Mouse (Mus musculus) liver, embryonic 11.5 days (tissue): ENCODE results near the gene Mrpl43. TPM values are rescaled to one million over a fixed set of nuclear protein-coding genes. Genes with fewer than 3 reads are reported as not detected.

Source experiments
- ATAC-seq: fragments of 200-750 bp; cut with Nextera tagmentation; replicated peaks from 2 replicates; pipeline ENCODE4 v1.8.0; 2017; ENCODE audit warnings: moderate number of reproducible peaks, mild to moderate bottlenecking, moderate TSS enrichment, moderate library complexity; ENCODE audit not compliant: low FRiP score
- DNase-seq: peaks from one replicate; pipeline ENCODE4 v3.0.0-alpha.2; 2017; ENCODE audit warnings: low spot score
- H3K27ac ChIP-seq: fragments of 300-500 bp; sonication (generic); 2 replicates; pipeline ENCODE4 v1.5.1; 2014; ENCODE audit warnings: mild to moderate bottlenecking, low read depth, low read length, control low read depth
- H3K27me3 ChIP-seq: fragments of 300-500 bp; sonication (generic); replicated peaks from 2 replicates; pipeline ENCODE4 v1.6.1; 2014; ENCODE audit warnings: low read length, mixed read lengths; ENCODE audit not compliant: control insufficient read depth, insufficient read depth
- H3K36me3 ChIP-seq: fragments of 300-500 bp; sonication (generic); 2 replicates; pipeline ENCODE4 v1.6.1; 2014; ENCODE audit warnings: mild to moderate bottlenecking, low read length, moderate library complexity, mixed read lengths; ENCODE audit not compliant: control insufficient read depth, insufficient read depth
- H3K4me1 ChIP-seq: fragments of 300-500 bp; sonication (generic); replicated peaks from 2 replicates; pipeline ENCODE4 v1.6.1; 2014; ENCODE audit warnings: low read length, mixed read lengths; ENCODE audit not compliant: control insufficient read depth, insufficient read depth
- H3K4me2 ChIP-seq: fragments of 300-500 bp; sonication (generic); 2 replicates; pipeline ENCODE4 v1.6.1; 2014; ENCODE audit warnings: mild to moderate bottlenecking, control low read depth, moderate library complexity
- H3K4me3 ChIP-seq: fragments of 300-500 bp; sonication (generic); 2 replicates; pipeline ENCODE4 v1.5.1; 2014; ENCODE audit warnings: low read depth, low read length, control low read depth
- H3K9ac ChIP-seq: fragments of 300-500 bp; sonication (generic); 2 replicates; pipeline ENCODE4 v1.6.1; 2014; ENCODE audit warnings: low read depth, low read length, control low read depth
- H3K9me3 ChIP-seq: fragments of 300-500 bp; sonication (generic); 2 replicates; pipeline ENCODE4 v1.6.1; 2016; ENCODE audit warnings: low read length, inconsistent platforms, mixed read lengths; ENCODE audit not compliant: control insufficient read depth
- WGBS: fragments of 180-500 bp; shearing (Covaris S2); extraction: QIAGEN DNeasy Blood & Tissue Kit; methylation state at CpG from one replicate; pipeline ENCODE4 v1.1.7; 2014; 5-methylcytosine and 5-hydroxymethylcytosine counted together
- polyA plus RNA-seq: library from polyadenylated mRNA; unstranded; fragments of >200 nt; fragmentation: Nextera tagmentation; extraction: Ambion mirVana; gene quantifications from 2 replicates; pipeline ENCODE4 v1.2.1, GENCODE M21; 2014

The Mrpl43 gene
- polyA plus RNA-seq, 1 experiment from 2014 or later, result 65.3 TPM

DNA sequence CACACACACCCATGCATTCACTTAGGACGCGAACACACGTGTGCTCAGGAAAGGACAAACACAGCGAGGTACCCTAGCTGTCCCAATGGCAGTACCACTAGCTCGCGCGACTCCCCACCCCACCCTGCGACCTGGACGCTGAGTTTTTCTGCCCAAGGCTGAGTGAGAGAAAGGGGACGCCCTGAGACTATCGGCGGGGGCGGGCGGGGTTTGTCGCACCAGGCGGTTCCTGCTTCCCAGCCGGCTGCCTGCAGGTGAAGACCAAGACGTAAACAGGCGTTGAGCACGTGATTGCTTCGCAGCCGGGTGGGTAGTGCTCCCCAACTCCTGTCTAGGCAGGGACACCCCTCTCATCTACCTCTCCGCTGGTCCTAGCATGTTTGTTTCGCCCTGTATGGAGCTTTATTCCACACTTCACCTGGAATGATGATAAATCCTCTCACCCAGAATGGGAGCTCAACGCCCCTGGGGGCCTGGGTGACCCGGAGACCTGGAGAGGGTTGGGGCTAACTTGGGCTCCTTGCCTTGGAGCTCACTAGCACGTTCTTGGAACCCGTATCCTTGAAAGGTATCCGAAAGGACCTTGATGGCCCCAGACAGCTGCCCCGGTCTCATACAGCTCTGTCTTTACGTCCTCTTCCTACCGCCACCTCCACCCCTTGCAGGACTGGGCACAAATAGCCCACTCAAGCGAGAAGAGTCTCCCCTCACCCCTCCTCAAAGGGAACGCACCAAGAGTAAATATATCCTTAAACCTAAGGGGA, 9.5 kb upstream of the Mrpl43 start:
- peak overlapping the region; percentile 83 for H3K9ac ChIP-seq
- WGBS, result under 1% methylated on average over 34 of the region's 34 CpGs
- DNase-seq (peak; percentile 65), ATAC-seq (peak; percentile 39)
- peaks cover 48% of the 10 kb centered on the region for H3K4me1 ChIP-seq
- no peaks in the 10 kb centered on the region for H3K27me3 ChIP-seq
- H3K9me3 ChIP-seq, result no peaks in the 10 kb centered on the region
- peaks cover 18% of the 10 kb centered on the region for H3K36me3 ChIP-seq
- peak overlapping the region; percentile 87 for H3K27ac ChIP-seq
- H3K4me3 ChIP-seq, result peak overlapping the region; percentile 70
- H3K4me2 ChIP-seq, result peak overlapping the region; percentile 99

DNA sequence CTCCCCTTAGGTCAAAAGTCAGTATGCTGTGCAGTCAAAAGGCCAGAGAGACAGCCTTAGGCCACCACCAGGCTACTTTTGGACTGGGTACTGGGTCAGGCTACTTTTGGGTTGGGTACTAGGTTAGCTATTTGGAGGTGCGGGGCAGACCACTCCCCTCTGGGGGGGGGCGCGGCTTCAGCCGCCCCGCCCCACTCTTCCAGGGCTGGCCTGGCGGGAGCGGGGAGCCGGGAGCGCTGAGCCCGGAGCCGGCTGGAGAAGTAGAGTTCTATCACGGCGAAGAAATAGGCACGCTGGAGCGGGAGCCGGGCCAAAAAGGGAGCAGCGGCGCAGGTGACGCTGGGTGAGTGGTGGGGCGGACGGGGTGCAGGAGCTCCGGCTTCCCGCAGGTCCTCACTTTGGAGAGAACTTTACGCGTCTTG, 8.8 kb upstream of the Mrpl43 start:
- Histone ChIP-seq H3K9ac (peak overlapping the region; percentile 83), H3K27ac (peak overlapping the region; percentile 87), H3K36me3 (peaks cover 25% of the 10 kb centered on the region), H3K4me3 (peak overlapping the region; percentile 70), H3K27me3 (no peaks in the 10 kb centered on the region), H3K4me1 (peaks cover 41% of the 10 kb centered on the region), H3K9me3 (no peaks in the 10 kb centered on the region), H3K4me2 (peak overlapping the region; percentile 99)
- ATAC-seq (peak; percentile 27), DNase-seq (peak; percentile 68)
- under 1% methylated on average over 25 of the region's 25 CpGs for whole genome bisulfite sequencing

DNA sequence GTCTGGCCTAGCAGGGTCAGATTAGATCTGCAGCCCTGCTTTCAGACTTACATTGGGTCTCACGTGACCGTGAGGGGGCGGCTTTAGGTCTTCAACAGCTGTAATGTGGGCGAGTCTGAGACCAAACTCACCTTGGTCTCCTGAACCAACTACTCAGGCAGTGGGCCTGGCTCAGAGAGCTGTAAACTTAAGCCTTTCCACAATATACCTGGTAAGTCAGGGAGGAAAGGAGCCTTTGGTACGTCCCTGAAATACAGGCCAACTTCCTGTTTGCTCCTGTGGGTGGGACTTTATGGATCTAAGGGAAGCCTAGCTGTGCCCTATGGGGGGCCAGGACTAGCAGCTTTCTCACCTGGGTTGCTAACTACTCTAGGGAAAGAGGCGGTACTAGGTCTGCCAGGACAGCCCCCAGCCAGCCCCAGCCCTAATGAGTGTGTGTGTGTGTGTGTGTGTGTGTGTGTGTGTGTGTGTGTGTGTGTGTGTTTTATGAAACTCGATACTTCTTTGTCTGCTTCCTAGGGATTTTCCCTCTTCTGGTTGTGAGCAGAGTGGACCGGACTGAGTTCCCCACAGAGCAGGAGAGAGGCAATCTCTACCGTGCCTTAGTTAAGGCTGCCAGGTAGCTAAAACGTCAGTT, 8.2 kb upstream of the Mrpl43 start, which contains the start of gene Lzts2:
Gene Lzts2 (plus strand): TSS at position 80 of the 637 bp plus-strand sequence.
- Histone ChIP-seq H3K27me3 (no peaks in the 10 kb centered on the region), H3K4me1 (peaks cover 40% of the 10 kb centered on the region), H3K9ac (peak within 1 kb of the TSS; percentile 83), H3K4me3 (peak within 1 kb of the TSS; percentile 70), H3K4me2 (peak within 1 kb of the TSS; percentile 99), H3K27ac (peak within 1 kb of the TSS; percentile 87), H3K9me3 (no peaks in the 10 kb centered on the region), H3K36me3 (peaks cover 25% of the 10 kb centered on the region)
- WGBS, result 5% methylated on average over 10 of the region's 10 CpGs
- peak; percentile 13; the same call in 1 of the 2 replicates for ATAC-seq
- DNase-seq, result no peak

DNA sequence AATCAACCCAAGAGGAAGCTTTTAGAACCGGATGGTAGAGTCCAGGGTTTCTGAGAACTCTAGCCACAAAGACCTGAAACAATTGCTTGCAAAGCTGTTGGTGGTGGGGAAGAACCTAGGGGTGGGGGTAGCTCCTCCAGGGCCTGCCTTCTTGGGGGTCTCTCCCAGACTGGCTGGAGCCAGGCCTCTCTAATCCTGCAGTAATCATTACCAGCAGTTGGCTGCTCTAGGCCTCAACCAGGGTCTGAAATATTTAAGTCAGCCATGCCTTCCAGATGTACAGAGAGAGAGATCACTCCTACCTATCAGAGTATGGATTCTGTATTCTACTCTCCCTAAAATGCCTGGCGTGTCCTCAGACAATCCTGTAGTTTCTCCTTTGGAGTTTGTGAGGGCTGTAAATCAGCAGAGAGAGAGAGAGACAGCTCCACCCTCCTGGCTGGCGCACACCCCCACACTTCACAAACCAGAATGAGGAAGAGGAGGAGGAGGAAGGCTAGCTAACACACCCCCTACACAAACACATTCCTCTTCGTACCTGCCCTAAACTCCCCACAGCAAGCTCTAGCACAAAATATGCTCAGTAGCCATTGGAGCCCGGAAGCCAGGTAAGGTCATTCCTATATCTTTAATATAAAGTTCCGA, 7.5 kb upstream of the Mrpl43 start:
- H3K4me2 ChIP-seq, result peak overlapping the region; percentile 99
- H3K4me1 ChIP-seq, result peaks cover 37% of the 10 kb centered on the region
- ATAC-seq, result no peak
- WGBS, result 43% methylated on average over 6 of the region's 6 CpGs
- H3K9ac ChIP-seq, result no peak overlapping the region; the same call in 1 of the 2 replicates
- H3K4me3 ChIP-seq, result no peak overlapping the region
- H3K36me3 ChIP-seq, result peaks cover 28% of the 10 kb centered on the region
- no peak for DNase-seq
- no peaks in the 10 kb centered on the region for H3K9me3 ChIP-seq
- H3K27ac ChIP-seq, result peak overlapping the region; percentile 87; the same call in 1 of the 2 replicates
- no peaks in the 10 kb centered on the region for H3K27me3 ChIP-seq

DNA sequence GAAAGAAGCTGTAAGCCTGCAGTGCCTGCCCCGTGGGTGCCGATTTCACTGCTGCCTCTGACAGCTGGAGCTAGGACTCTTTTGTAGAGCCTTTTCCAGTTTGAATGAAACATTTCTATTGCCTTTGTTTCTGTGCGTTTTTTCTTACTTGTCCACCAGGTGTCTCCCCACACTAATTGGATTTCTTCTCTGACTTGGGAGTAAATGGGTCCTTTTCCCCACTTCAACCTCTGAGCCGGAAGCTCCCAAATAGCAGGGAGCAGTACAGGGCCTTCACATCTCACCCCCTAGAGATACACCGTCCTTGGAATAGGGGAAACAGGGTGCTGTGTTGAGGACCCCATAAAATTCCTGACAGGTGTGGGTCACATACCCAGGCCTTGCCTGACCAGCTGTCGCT, 6.4 kb upstream of the Mrpl43 start:
- Histone ChIP-seq H3K36me3 (peaks cover 37% of the 10 kb centered on the region), H3K4me3 (no peak overlapping the region), H3K9ac (no peak overlapping the region), H3K4me1 (peaks cover 38% of the 10 kb centered on the region), H3K27me3 (no peaks in the 10 kb centered on the region), H3K27ac (0 out of 2 replicates have a peak overlapping the region, but pooled peaks have one; percentile 21), H3K4me2 (no peak overlapping the region; the same call in 1 of the 2 replicates), H3K9me3 (no peaks in the 10 kb centered on the region)
- WGBS, result 52% methylated on average over 6 of the region's 6 CpGs
- ATAC-seq (no peak), DNase-seq (no peak)

DNA sequence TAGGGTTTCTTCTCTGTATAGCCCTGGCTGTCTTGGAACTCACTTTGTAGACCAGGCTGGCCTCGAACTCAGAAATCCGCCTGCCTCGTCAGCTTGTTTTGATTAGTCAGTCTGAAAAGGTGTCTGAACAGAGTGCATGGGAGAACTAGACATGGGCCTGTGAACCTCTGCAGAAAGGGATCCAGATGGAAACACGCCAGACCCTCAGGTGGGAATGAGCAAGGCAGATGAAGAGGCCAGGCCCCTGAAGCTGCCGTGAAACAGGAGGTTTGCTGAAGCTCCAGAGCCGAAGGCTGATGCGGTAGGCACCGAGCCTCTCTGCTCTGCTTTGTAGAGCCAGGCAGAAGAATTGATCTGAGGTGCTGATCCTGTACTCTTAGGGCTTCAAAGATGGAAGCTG, 6.0 kb upstream of the Mrpl43 start:
- Histone ChIP-seq H3K9me3 (no peaks in the 10 kb centered on the region), H3K4me1 (peaks cover 42% of the 10 kb centered on the region), H3K27ac (no peak overlapping the region), H3K4me3 (no peak overlapping the region), H3K36me3 (peaks cover 39% of the 10 kb centered on the region), H3K4me2 (no peak overlapping the region; the same call in 1 of the 2 replicates), H3K27me3 (no peaks in the 10 kb centered on the region), H3K9ac (no peak overlapping the region)
- DNase-seq, result no peak
- no peak for ATAC-seq
- 86% methylated on average over 8 of the region's 8 CpGs for WGBS

DNA sequence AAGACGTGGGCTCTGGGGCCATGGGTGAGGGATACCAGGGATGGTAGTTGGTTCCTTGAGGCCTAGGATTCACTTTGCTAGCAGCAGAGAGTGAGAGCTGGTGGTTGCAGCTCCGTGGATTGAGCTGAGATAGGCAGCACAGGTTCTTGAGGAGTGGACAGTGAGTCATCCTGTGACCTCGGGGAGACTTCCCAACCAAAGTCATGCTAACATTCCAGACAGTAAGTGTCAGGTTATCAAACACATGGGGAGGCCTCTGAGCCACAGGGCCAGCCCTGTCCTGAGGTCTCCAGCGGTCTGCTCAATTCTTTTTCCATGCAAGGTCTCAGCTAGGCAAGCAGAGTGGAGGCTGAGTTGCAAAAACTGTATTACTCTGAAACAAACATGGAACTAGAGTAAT, 4.4 kb upstream of the Mrpl43 start:
- 83% methylated on average over 4 of the region's 4 CpGs for WGBS
- Histone ChIP-seq H3K4me3 (no peak overlapping the region), H3K9ac (no peak overlapping the region), H3K27me3 (no peaks in the 10 kb centered on the region), H3K36me3 (peaks cover 39% of the 10 kb centered on the region), H3K9me3 (no peaks in the 10 kb centered on the region), H3K4me2 (no peak overlapping the region), H3K4me1 (peaks cover 30% of the 10 kb centered on the region), H3K27ac (no peak overlapping the region)
- ATAC-seq (no peak), DNase-seq (no peak)

DNA sequence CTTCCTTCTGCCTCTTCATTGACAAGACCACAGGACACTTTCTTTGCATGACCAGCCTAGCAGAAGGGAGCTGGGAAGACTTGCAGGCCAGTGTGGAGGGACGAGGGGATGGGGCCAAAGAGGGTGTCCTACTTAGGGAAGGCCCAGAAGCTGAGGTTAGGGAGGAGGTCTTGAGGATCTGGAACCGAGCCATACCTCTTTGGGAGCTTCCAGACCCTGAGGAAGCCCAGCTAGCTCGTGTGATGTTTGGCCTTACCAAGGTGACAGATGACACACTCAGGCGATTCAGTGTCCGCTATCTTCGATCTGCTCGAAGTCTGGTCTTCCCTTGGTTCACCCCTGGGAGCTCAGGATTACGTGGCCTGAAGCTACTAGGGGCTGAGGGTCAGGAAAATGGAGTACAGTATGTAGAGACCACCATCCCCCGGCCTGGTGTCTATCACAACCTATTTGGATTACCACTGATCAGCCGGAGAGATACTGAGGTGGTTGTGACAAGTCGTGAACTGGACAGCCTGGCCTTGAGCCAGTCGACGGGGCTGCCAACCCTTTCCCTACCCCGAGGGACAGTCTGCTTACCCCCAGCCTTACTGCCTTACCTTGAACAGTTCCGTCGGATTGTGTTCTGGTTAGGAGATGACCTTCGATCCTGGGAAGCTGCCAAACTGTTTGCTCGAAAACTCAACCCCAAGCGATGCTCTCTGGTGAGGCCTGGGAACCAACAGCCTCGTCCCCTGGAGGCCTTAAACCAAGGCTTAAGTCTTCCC, 1.4 kb upstream of the Mrpl43 start:
- DNase-seq (no peak), ATAC-seq (no peak)
- 84% methylated on average over 20 of the region's 20 CpGs for WGBS
- H3K4me3 ChIP-seq, result peak overlapping the region; percentile 96
- peaks cover 20% of the 10 kb centered on the region for H3K4me1 ChIP-seq
- no peaks in the 10 kb centered on the region for H3K9me3 ChIP-seq
- 0 out of 2 replicates have a peak overlapping the region, but pooled peaks have one; percentile 55 for H3K27ac ChIP-seq
- peak overlapping the region; percentile 82 for H3K9ac ChIP-seq
- peak overlapping the region; percentile 87 for H3K4me2 ChIP-seq
- H3K36me3 ChIP-seq, result peaks cover 46% of the 10 kb centered on the region
- H3K27me3 ChIP-seq, result no peaks in the 10 kb centered on the region
